Mouse (Mus musculus): ENCODE measurements around the gene Mettl26. TPM values are rescaled to one million over a fixed set of nuclear protein-coding genes. Genes with fewer than 3 reads are reported as not detected.

The Mettl26 gene
- 10 to 100 TPM; 36.3 TPM for total RNA-seq (2021)
- long read RNA-seq, transcript Mettl26-204 (5 exons, 1,026 nt) = major isoform, 12 of 33 reads
- long read RNA-seq, transcript Mettl26-201 (6 exons, 1,243 nt) = minor isoform, 9 of 33 reads
- long read RNA-seq, partial matches to known transcripts = 2 of 33 reads
- long read RNA-seq, other reads (novel, unspliced or antisense) = 10 of 33 reads

- DNase-seq (ENCODE audit: low spot score in 2 of 2) = peak; percentile 95 to 99
Observed at GRCm38 (mm10) chr17:25874721-25875170, at the start of gene Mettl26. TSS of gene Mettl26 (plus strand) at chr17:25875074.

GRCm38 (mm10) chr17:25825311-25825710 is 49.6 kb upstream of the Mettl26 start:
- no peak for DNase-seq (ENCODE audit: low spot score in 2 of 2)

- DNase-seq (ENCODE audit: low spot score in 2 of 2) = no peak
Observed at GRCm38 (mm10) chr17:25825984-25826570, 48.8 kb upstream of the Mettl26 start.

- DNase-seq (ENCODE audit: low spot score in 2 of 2) = no peak
Observed at GRCm38 (mm10) chr17:25827011-25827410, 47.9 kb upstream of the Mettl26 start.

- DNase-seq (ENCODE audit: low spot score in 2 of 2) = no peak
Observed at GRCm38 (mm10) chr17:25827546-25828222, 47.2 kb upstream of the Mettl26 start.

- DNase-seq (ENCODE audit: low spot score in 2 of 2) = no peak
Observed at GRCm38 (mm10) chr17:25828223-25828594, 46.7 kb upstream of the Mettl26 start.

- DNase-seq (ENCODE audit: low spot score in 2 of 2) = peak; percentile 73 to 92
Observed at GRCm38 (mm10) chr17:25828712-25829557, 45.9 kb upstream of the Mettl26 start, which contains the start of gene Jmjd8. TSS of gene Jmjd8 (plus strand) at chr17:25828867.

- DNase-seq (ENCODE audit: low spot score in 2 of 2) = no peak
Observed at GRCm38 (mm10) chr17:25829558-25830017, 45.3 kb upstream of the Mettl26 start.

- no peak for DNase-seq (ENCODE audit: low spot score in 2 of 2)
Observed at GRCm38 (mm10) chr17:25830200-25830753, 44.6 kb upstream of the Mettl26 start.

GRCm38 (mm10) chr17:25830806-25831431 is 44.0 kb upstream of the Mettl26 start:
- no peak for DNase-seq (ENCODE audit: low spot score in 2 of 2)

GRCm38 (mm10) chr17:25831451-25832281 is 43.2 kb upstream of the Mettl26 start:
- no peak for DNase-seq (ENCODE audit: low spot score in 2 of 2)

GRCm38 (mm10) chr17:25832436-25833290 is 42.2 kb upstream of the Mettl26 start:
- DNase-seq (ENCODE audit: low spot score in 2 of 2) = peak; percentile 96 to 99

- DNase-seq (ENCODE audit: low spot score in 2 of 2) = peak; percentile 79 to 87
Observed at GRCm38 (mm10) chr17:25833291-25833663, 41.6 kb upstream of the Mettl26 start, which contains the start of gene Stub1. TSS of gene Stub1 (minus strand) at chr17:25833404.

- DNase-seq (ENCODE audit: low spot score in 2 of 2) = no peak
Observed at GRCm38 (mm10) chr17:25833961-25834594, 40.8 kb upstream of the Mettl26 start.

GRCm38 (mm10) chr17:25834595-25835222 is 40.2 kb upstream of the Mettl26 start:
- no peak for DNase-seq (ENCODE audit: low spot score in 2 of 2)

- no peak for DNase-seq (ENCODE audit: low spot score in 2 of 2)
Observed at GRCm38 (mm10) chr17:25835301-25835700, 39.6 kb upstream of the Mettl26 start.

- no peak for DNase-seq (ENCODE audit: low spot score in 2 of 2)
Observed at GRCm38 (mm10) chr17:25835816-25836215, 39.1 kb upstream of the Mettl26 start.

All from layer of hippocampus, adult 18-20 months (tissue).